Mouse (Mus musculus): ENCODE measurements around the gene 9530068E07Rik. TPM values are rescaled to one million over a fixed set of nuclear protein-coding genes. Genes with fewer than 3 reads are reported as not detected.

9530068E07Rik gene
- total and polyA plus RNA-seq, 3 experiments, result 75.7 to 85.9 TPM; not detected in 1

DNA sequence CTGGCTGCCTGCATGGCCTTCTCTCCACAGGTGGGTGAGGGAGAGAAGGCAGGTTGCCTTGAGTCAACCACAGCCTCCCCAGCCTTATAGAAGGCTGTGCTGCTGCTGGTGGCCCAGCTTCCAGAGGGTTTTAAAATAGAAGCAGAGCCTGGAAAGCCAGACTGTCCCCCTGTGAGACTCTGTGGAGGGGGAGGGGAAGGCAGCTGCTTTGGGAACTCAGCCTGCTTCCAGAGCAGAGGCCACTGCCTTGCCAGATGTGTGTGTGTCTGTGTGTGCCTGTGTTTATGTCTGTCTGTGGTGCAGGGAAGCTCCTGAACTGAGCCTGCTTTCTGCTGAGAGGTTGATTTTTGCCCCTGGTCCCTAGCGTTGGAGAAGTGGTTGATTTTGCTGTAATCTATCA, 31.1 kb upstream of the 9530068E07Rik start:
- no peak for DNase-seq (ENCODE audit: low read depth, low spot score)
- peaks cover 20 to 55% of the 10 kb centered on the region in 2 experiments for H3K4me1 ChIP-seq (ENCODE audit: control insufficient read depth in 1 of 2, insufficient read depth in 2 of 2, low read length in 2 of 2)
- no peak overlapping the region for H3K4me3 ChIP-seq (ENCODE audit: control insufficient read depth in 1 of 2, insufficient read depth in 1 of 2, low read depth in 2 of 2, low read length in 2 of 2)

GRCm38 (mm10) chr11:52366358-52366757, 29.9 kb upstream of the 9530068E07Rik start:
- Histone ChIP-seq H3K4me1 (ENCODE audit: control insufficient read depth in 1 of 2, insufficient read depth in 2 of 2, low read length in 2 of 2) (peaks cover 23 to 58% of the 10 kb centered on the region in 2 experiments), H3K79me2 (ENCODE audit: control insufficient read depth, insufficient read depth, low read length, poor library complexity) (peaks cover 95% of the 10 kb centered on the region), H3K27me3 (ENCODE audit: control insufficient read depth in 1 of 2, insufficient read depth in 2 of 2, low read length in 2 of 2) (no peaks in the 10 kb centered on the region), H3K9me3 (replicated peaks; ENCODE audit: insufficient read depth, low read length) (no peaks in the 10 kb centered on the region), H3K27ac (ENCODE audit: control insufficient read depth, low read depth, low read length) (no peak overlapping the region), H3K4me3 (ENCODE audit: control insufficient read depth in 1 of 2, insufficient read depth in 1 of 2, low read depth in 2 of 2, low read length in 2 of 2) (no peak overlapping the region), H3K36me3 (ENCODE audit: control insufficient read depth in 1 of 2, insufficient read depth in 2 of 2, low read length in 2 of 2) (peaks cover 15 to 64% of the 10 kb centered on the region in 2 experiments), H3K9ac (ENCODE audit: control insufficient read depth, low read depth, low read length, poor library complexity, severe bottlenecking) (no peak overlapping the region)
- TF ChIP-seq MAZ (IDR thresholded peaks at IDR 0.05; ENCODE audit: low read depth, low read length) (no peak), POLR2A (IDR thresholded peaks at IDR 0.05; ENCODE audit: control insufficient read depth in 1 of 2, insufficient read depth in 1 of 2, low read depth in 1 of 2, low read length in 2 of 2, poor library complexity in 1 of 2) (no peak), POLR2AphosphoS2 (IDR thresholded peaks at IDR 0.05; ENCODE audit: low read length) (no peak), GATA1 (IDR thresholded peaks at IDR 0.05; ENCODE audit: low read depth, low read length) (no peak), NRF1 (IDR thresholded peaks at IDR 0.05; ENCODE audit: insufficient read depth, low read depth, low read length, poor library complexity, severe bottlenecking) (no peak), RCOR1 (IDR thresholded peaks at IDR 0.05; ENCODE audit: low read depth, low read length) (no peak), NELFE (IDR thresholded peaks at IDR 0.05; ENCODE audit: low read depth, low read length) (no peak), ZMIZ1 (IDR thresholded peaks at IDR 0.05; ENCODE audit: low read depth, low read length) (no peak), ZNF384 (IDR thresholded peaks at IDR 0.05; ENCODE audit: low read depth, low read length) (no peak), ZKSCAN1 (IDR thresholded peaks at IDR 0.05; ENCODE audit: low read depth, low read length) (no peak)
- no peak for DNase-seq (ENCODE audit: low read depth, low spot score)

More for the DNA sequence above, 31.1 kb upstream of the 9530068E07Rik start:
- Histone ChIP-seq H3K79me2 (ENCODE audit: control insufficient read depth, insufficient read depth, low read length, poor library complexity) (peaks cover 93% of the 10 kb centered on the region), H3K27me3 (ENCODE audit: control insufficient read depth in 1 of 2, insufficient read depth in 2 of 2, low read length in 2 of 2) (no peaks in the 10 kb centered on the region), H3K36me3 (ENCODE audit: control insufficient read depth in 1 of 2, insufficient read depth in 2 of 2, low read length in 2 of 2) (peaks cover 13 to 61% of the 10 kb centered on the region in 2 experiments), H3K9ac (ENCODE audit: control insufficient read depth, low read depth, low read length, poor library complexity, severe bottlenecking) (peak overlapping the region; percentile 1; the same call in 1 of the 2 replicates), H3K9me3 (replicated peaks; ENCODE audit: insufficient read depth, low read length) (no peaks in the 10 kb centered on the region), H3K27ac (ENCODE audit: control insufficient read depth, low read depth, low read length) (no peak overlapping the region)
- TF ChIP-seq MYC (IDR thresholded peaks at IDR 0.05; ENCODE audit: low read depth, low read length) (no peak), EP300 (IDR thresholded peaks at IDR 0.05; ENCODE audit: low read depth in 1 of 2, low read length in 2 of 2) (no peak), KAT2A (conservative IDR thresholded peaks at IDR 0.05; ENCODE audit: low read depth, low read length) (no peak), SIN3A (IDR thresholded peaks at IDR 0.05; ENCODE audit: low read length) (no peak)

Measured in MEL (cell line).